Mouse (Mus musculus): ENCODE data around the gene Gcn1l1.

DNA sequence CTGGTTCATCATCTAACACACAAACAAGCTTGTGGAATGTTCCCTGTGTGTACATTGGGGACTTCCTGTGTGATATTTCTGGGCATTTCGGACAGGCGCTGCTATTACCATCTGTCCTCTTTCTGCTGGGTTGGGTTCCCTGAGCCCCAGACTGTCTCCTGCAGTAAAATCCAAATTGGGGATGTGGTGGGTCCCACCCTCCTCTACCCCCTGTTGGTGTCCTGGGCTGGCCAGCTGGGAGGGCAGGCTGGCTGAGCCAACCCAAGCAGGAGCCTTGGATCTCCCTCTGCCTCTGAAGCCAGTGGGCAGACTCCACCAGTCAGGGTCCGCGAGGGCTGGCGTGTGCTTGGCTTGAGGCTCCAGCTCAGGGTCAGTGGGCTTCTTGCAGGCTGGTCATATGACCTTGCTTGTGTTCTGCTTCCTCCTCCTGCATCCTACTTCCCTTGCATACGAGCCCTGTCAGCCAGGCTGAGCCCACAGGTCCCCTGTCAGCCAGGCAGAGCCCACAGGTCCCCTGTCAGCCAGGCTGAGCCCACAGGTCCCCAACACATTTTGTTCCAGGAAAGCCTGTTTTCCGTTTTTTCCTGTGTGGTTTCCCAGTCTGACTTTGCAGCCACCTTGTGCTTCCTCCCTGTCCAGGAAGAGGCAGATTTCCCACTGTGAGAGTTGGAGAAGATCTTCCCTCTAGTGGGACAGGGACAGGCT is 35.2 kb upstream of the Gcn1l1 start:
- TF ChIP-seq POLR2A (IDR thresholded peaks at IDR 0.05; ENCODE audit: low read depth, low read length) (no peak), CTCF (IDR thresholded peaks at IDR 0.05; ENCODE audit: extremely low read depth, insufficient read depth, insufficient read length, insufficient replicate concordance) (no peak)
